Mouse (Mus musculus) embryonic fibroblast, embryonic 13.5 days (primary cell): Measurements from ENCODE around the gene Rbak.
"Not testable (repeated sequence)": the region's sequence is repeated elsewhere in the genome, so short reads cannot be mapped to it uniquely, and the experiment has no call there.

Experiments
- CTCF ChIP-seq: IDR thresholded peaks from 2 replicates; pipeline ENCODE4 v1.5.1; 2011; ENCODE audit warnings: mild to moderate bottlenecking, control low read depth, low read length, moderate library complexity, borderline replicate concordance; ENCODE audit not compliant: insufficient read depth
- POLR2A ChIP-seq: IDR thresholded peaks from 2 replicates; pipeline ENCODE4 v1.6.1; 2011; ENCODE audit warnings: low read depth, mild to moderate bottlenecking, control low read depth, low read length, moderate library complexity

DNA sequence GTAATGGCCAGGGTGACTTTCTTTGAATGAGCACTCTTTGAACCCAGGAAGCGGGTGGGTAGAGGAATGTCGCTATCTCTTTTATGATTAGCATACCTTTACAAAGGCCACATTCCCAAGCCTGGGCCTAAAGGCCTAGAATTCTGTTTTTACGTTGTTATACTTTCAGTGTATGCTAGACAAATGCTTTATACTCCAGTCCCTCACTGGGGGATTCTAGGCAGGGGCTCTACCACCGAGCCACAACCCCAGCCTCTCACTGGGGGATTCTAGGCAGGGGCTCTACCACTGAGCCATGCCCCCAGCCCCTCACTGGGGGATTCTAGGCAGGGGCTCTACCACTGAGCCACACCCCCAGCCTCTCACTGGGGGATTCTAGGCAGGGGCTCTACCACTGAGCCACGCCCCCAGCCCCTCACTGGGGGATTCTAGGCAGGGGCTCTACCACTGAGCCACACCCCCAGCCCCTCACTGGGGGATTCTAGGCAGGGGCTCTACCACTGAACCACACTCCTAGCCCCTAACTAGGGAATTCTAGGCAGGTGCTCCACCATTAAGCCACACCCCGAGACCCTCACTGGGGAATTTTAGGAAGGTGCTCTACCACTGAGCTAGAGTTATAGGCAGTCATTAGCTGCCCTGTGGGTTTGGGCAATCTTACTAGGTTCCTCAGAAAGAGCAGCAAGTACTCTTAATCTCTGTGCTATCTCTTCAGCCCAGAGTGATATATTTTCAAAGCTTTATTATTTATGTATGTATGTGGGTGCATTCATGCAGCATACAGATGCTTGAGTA, 46.2 kb downstream of the Rbak start:
- not testable (repeated sequence) for TF ChIP-seq POLR2A, CTCF
